Mouse (Mus musculus): ENCODE results near the gene Gm20777.
"Not testable (repeated sequence)": the region's sequence is repeated elsewhere in the genome, so short reads cannot be mapped to it uniquely, and the experiment has no call there.

DNA sequence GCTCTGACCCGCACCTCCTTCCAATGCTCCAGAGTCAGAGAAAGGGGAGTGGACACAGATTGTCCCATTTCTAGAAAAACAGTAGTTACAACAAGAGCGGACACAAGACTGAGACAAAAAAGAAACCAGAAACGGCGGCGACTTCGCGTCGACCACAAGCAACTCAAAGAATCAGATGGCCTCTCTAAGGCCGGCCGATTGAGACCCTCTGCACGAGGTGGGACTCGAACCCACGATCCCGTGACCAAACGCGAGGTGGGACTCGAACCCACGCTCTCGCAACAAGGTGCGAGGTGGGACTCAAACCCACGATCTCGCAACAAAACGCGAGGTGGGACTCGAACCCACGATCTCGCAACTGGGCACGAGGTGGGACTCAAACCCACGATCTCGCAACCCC lies 43.5 kb downstream of the Gm20777 start:
- TF ChIP-seq CTCF (IDR thresholded peaks at IDR 0.05; ENCODE audit: low read depth, low read length); GATA1 (IDR thresholded peaks at IDR 0.05; ENCODE audit: borderline replicate concordance, low read length); TAL1 (conservative IDR thresholded peaks at IDR 0.05; ENCODE audit: low read depth, low read length); GATA2 (IDR thresholded peaks at IDR 0.05; ENCODE audit: borderline replicate concordance, low read depth, low read length): not testable (repeated sequence)
